Mouse (Mus musculus) limb, embryonic 11.5 days (tissue): ENCODE results near the gene Gbgt1. TPM values are rescaled to one million over a fixed set of nuclear protein-coding genes. Genes with fewer than 3 reads are reported as not detected.
"Not testable (repeated sequence)": the region's sequence is repeated elsewhere in the genome, so short reads cannot be mapped to it uniquely, and the experiment has no call there.

ENCODE experiments used
- ATAC-seq: fragments of 200-750 bp; cut with Nextera tagmentation; 2 replicates; pipeline ENCODE4 v1.8.0; 2017; ENCODE audit warnings: low read depth; ENCODE audit not compliant: insufficient number of reproducible peaks, low FRiP score, low TSS enrichment
- DNase-seq: peaks from one replicate; pipeline ENCODE4 v3.0.0-alpha.2; 2015; ENCODE audit warnings: low spot score
- H3K27ac ChIP-seq: fragments of 300-500 bp; sonication (generic); replicated peaks from 2 replicates; pipeline ENCODE4 v1.5.1; 2014; ENCODE audit warnings: low read depth, mild to moderate bottlenecking, low read length
- H3K27me3 ChIP-seq: fragments of 300-500 bp; sonication (generic); 2 replicates; pipeline ENCODE4 v1.6.1; 2014; ENCODE audit warnings: mild to moderate bottlenecking, low read length, mixed read lengths; ENCODE audit not compliant: control insufficient read depth, insufficient read depth
- H3K36me3 ChIP-seq: fragments of 300-500 bp; sonication (generic); 2 replicates; pipeline ENCODE4 v1.6.1; 2014; ENCODE audit warnings: mild to moderate bottlenecking, low read length, moderate library complexity, mixed read lengths; ENCODE audit not compliant: control insufficient read depth, insufficient read depth
- H3K4me1 ChIP-seq: fragments of 300-500 bp; sonication (generic); 2 replicates; pipeline ENCODE4 v1.6.1; 2014; ENCODE audit warnings: low read length, mixed read lengths; ENCODE audit not compliant: control insufficient read depth, insufficient read depth
- H3K4me2 ChIP-seq: fragments of 300-500 bp; sonication (generic); 2 replicates; pipeline ENCODE4 v1.6.1; 2014; ENCODE audit warnings: low read depth, mild to moderate bottlenecking, moderate library complexity; ENCODE audit not compliant: severe bottlenecking
- H3K4me3 ChIP-seq: fragments of 300-500 bp; sonication (generic); 2 replicates; pipeline ENCODE4 v1.5.1; 2014; ENCODE audit warnings: low read depth, low read length
- H3K9ac ChIP-seq: fragments of 300-500 bp; sonication (generic); 2 replicates; pipeline ENCODE4 v1.6.1; 2014; ENCODE audit warnings: mild to moderate bottlenecking, low read length
- H3K9me3 ChIP-seq: fragments of 300-500 bp; sonication (generic); 2 replicates; pipeline ENCODE4 v1.6.1; 2016; ENCODE audit warnings: low read length; ENCODE audit not compliant: control insufficient read depth
- WGBS: fragments of 180-500 bp; shearing (Covaris S2); extraction: QIAGEN DNeasy Blood & Tissue Kit; methylation state at CpG from one replicate; pipeline ENCODE4 v1.1.7; 2014; 5-methylcytosine and 5-hydroxymethylcytosine counted together
- polyA plus RNA-seq: library from polyadenylated mRNA; unstranded; fragments of >200 nt; fragmentation: Nextera tagmentation; extraction: Ambion mirVana; gene quantifications from 2 replicates; pipeline ENCODE4 v1.2.1, GENCODE M21; 2014

Gene Gbgt1
- polyA plus RNA-seq, 1 experiment from 2014 or later: not detected

DNA sequence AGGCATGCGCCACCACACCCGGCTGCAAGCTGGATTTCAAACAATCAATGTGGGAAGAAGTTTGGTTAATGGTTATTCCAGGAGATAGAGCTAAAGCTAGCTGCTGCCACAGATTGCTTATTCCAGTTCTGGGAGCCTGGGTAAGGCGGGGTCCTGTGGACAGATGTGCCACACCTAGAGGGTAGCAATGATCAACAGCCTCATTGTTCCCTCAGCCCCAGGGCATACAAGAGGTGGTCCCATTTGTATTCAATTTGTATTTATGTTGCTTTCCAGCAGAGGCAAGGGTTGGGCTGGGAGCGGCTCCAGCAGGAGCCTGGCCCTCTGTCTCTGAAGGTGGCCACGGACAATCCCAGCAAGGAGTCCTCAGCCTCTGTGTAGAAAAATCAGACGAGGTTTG, 9.6 kb downstream of the Gbgt1 start:
- Histone ChIP-seq H3K9me3 (no peaks in the 10 kb centered on the region), H3K4me2 (no peak overlapping the region), H3K4me1 (no peaks in the 10 kb centered on the region), H3K9ac (no peak overlapping the region), H3K4me3 (no peak overlapping the region), H3K36me3 (no peaks in the 10 kb centered on the region), H3K27me3 (no peaks in the 10 kb centered on the region), H3K27ac (no peak overlapping the region)
- WGBS: 72% methylated on average over 6 of the region's 6 CpGs
- DNase-seq (no peak), ATAC-seq (no peak)

DNA sequence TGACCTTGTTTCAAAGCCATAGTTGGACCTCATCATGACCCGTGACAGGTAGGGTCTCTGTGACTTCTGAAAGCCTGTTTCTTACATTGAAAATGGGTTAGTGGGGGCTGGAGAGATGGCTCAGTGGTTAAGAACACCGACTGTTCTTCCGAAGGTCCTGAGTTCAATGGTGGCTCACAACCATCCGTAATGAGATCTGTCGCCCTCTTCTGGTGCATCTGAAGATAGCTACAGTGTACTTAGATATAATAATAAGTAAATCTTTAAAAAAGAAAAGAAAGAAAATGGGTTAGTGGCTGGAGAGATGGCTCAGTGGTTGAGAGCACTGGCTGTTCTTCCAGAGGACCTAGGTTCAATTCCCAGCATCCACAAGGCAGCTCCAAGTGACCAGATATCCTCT, 14.9 kb downstream of the Gbgt1 start:
- ATAC-seq, H3K27me3 ChIP-seq, H3K27ac ChIP-seq: not testable (repeated sequence)

DNA sequence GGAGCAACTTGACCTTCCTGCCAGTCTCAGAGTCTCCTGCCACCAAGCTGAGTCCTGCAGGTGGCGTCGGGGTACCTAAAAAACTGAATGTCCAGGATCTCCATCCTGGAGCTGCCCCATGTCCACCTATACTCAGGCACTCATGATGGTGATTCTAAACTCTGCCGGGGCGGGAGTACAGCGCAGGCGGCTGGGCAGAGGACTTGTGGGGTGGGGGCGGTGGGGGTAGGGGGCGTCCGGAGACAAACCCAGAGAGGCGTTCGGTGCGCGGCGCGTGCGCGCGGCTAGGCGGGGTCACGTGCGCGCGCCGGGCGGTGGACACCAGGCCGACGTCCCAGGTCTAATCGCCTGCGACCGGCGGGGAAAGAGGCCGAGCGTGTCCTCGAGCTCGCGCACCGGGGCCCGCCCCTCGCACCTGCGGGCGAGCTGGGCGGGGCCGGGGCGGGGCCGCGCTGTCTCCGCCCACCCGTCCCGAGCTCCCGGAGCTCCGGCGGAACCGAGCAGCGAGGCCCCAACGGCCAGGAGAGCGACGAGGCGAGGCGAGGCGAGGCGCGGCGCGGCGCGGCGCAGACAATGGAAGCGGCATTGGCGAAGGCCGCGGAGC, 16.2 kb downstream of the Gbgt1 start, which contains the start of gene Ralgds:
TSS of gene Ralgds (plus strand) at position 328 of the 604 bp plus-strand sequence.
- peak; percentile 61 for ATAC-seq
- Histone ChIP-seq H3K36me3 (no peaks in the 10 kb centered on the region), H3K4me3 (peak within 1 kb of the TSS; percentile 68), H3K4me2 (peak within 1 kb of the TSS; percentile 92), H3K9me3 (no peaks in the 10 kb centered on the region), H3K9ac (peak within 1 kb of the TSS; percentile 90), H3K27ac (0 out of 2 replicates have a peak within 1 kb of the TSS, but pooled peaks have one; percentile 24), H3K4me1 (peaks cover 3% of the 10 kb centered on the region; the same call in 1 of the 2 replicates), H3K27me3 (no peaks in the 10 kb centered on the region)
- 1% methylated on average over 51 of the region's 71 CpGs for WGBS
- peak; percentile 83 for DNase-seq

More for the DNA sequence above, 14.9 kb downstream of the Gbgt1 start:
- not testable (repeated sequence) for H3K4me3 ChIP-seq, H3K4me1 ChIP-seq, H3K4me2 ChIP-seq, H3K9ac ChIP-seq, H3K36me3 ChIP-seq, H3K9me3 ChIP-seq, DNase-seq
- 52% methylated on average over 5 of the region's 5 CpGs for whole genome bisulfite sequencing

DNA sequence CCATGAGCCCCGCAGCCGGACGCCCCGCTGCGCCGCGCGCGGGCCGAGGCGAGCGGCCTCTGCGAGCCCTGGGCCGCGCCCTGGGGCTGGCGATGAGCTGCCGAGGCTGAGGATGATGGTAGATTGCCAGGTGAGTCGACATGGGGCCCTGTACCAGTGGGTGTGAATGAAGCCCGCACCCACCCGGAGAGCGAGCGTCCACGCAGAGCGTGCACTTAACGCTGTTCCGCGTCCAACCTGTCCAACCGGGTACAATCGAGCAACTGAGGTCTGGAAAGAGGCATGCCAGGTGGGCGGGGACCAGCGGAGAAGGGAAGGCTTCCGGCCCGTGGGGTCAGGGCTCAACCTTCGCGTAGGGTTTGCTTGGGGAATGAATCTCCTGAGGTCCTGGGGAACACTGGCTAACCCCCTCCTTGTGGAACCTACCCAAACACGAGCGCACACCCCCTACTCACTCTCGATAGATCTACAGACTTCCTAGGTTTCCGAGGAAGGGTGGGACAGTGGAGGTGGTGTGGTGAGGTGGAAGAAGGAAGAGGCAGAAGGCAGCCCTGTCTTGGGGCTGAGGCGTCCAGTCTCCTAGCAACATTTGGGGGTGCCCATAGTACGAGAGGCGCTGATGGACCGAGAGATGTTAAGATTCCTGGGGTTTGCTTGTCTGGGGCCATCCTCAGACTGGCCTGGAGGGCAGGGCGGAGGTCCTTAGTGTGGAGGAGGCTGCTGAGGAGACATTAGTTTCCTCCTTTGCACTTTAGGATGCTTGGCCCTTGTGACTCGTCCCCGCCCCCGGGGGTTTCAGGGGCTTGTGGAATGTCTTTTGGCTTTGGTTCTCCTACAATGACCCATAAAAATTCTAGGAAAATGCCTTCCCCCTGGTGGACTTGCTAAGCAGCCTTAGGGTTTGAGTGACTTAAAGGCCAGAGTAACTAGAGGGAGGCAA, 17.0 kb downstream of the Gbgt1 start:
- no peaks in the 10 kb centered on the region for H3K9me3 ChIP-seq
- 6% methylated on average over 47 of the region's 47 CpGs for WGBS
- peak; percentile 48 for ATAC-seq
- H3K4me3 ChIP-seq: peak overlapping the region; percentile 68
- peak; percentile 73 for DNase-seq
- peak overlapping the region; percentile 92 for H3K4me2 ChIP-seq
- 0 out of 2 replicates have a peak overlapping the region, but pooled peaks have one; percentile 24 for H3K27ac ChIP-seq
- H3K9ac ChIP-seq: peak overlapping the region; percentile 90
- no peaks in the 10 kb centered on the region for H3K36me3 ChIP-seq
- peaks cover 6% of the 10 kb centered on the region; the same call in 1 of the 2 replicates for H3K4me1 ChIP-seq
- no peaks in the 10 kb centered on the region for H3K27me3 ChIP-seq

DNA sequence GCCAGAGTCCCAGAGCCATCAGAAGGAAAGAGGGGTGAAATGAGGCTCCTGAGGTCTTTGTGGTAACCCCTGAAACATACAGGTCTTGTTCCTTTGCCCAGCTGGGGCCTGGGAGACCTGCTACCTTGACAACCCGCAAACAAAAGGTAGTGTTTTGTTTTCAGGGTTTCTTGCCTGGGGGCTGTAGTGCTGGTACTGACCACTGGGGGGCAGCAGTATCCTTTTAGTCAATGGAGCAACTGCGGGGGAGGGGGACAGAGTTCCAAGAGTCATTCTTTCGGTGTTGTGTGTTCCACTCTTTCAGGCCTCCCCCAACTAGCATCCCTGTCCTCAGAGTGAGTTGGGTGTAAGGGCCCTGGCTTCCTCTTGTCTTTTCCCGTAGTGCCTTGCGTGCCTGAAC, 17.8 kb downstream of the Gbgt1 start:
- Histone ChIP-seq H3K9ac (peak overlapping the region; percentile 90; the same call in 1 of the 2 replicates), H3K9me3 (no peaks in the 10 kb centered on the region), H3K36me3 (no peaks in the 10 kb centered on the region), H3K27me3 (no peaks in the 10 kb centered on the region), H3K4me1 (peaks cover 6% of the 10 kb centered on the region; the same call in 1 of the 2 replicates), H3K27ac (no peak overlapping the region), H3K4me3 (peak overlapping the region; percentile 68), H3K4me2 (peak overlapping the region; percentile 92)
- DNase-seq: peak; percentile 94
- no peak for ATAC-seq
- 19% methylated on average over 5 of the region's 5 CpGs for WGBS

DNA sequence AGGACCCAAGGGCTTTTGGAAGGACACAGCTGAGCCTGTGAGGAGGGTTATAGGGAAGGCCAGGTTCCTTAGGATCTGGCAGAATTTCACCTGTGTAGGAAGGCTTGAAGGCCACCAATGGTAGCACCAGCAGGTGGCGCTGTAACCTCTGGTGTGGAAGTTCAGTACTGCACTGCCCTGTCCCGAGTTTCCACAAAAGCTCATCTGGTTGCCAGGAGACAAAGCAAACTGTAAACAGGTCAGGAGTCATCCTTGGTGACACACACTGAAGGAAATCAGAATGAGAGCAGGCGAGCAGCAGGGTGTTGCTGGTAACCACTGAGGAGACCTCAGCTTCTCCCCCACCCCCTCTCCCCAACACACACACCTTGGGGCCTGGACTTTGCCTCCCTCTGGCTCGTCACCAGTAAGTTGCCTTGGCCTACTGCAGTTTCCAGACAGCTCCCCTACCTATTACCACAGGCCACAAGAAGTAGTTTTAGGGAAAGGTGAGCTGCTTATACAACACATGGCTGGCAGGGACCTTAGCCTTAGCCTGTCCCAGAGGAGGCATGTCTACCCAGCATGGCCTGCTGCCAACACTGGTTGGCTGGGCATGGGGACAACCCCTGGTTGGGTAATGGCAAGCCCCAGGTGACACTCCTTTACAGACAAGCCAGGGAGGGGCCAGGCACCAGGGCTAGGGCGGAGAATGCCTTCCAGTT, 20.7 kb downstream of the Gbgt1 start:
- Histone ChIP-seq H3K4me2 (no peak overlapping the region), H3K4me3 (no peak overlapping the region), H3K9ac (no peak overlapping the region), H3K27me3 (no peaks in the 10 kb centered on the region), H3K27ac (no peak overlapping the region), H3K36me3 (no peaks in the 10 kb centered on the region), H3K9me3 (no peaks in the 10 kb centered on the region), H3K4me1 (peaks cover 9% of the 10 kb centered on the region; the same call in 1 of the 2 replicates)
- 48% methylated on average over 5 of the region's 5 CpGs for WGBS
- DNase-seq (peak; percentile 87), ATAC-seq (no peak)

DNA sequence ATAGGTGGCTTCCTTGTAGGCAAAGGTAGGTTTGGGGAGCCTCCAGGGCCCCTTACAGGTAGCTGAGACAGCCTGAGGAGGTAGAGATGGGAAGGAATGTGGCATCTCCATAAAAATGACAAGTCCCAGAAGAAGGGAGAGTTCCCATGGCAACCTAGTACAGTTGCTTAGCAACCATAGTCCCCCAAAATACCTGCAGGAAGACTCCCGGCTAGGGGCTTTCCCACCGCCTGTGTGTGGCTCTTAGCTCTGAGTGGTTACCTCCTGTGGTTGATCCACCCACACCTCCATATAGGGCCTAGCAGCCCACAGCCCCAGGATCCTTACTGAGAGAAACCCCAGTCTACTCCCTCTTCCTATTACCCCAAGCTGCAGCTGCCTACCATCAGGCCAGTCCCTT, 21.5 kb downstream of the Gbgt1 start:
- no peaks in the 10 kb centered on the region for H3K9me3 ChIP-seq
- no peak overlapping the region for H3K4me3 ChIP-seq
- peaks cover 9% of the 10 kb centered on the region; the same call in 1 of the 2 replicates for H3K4me1 ChIP-seq
- H3K27me3 ChIP-seq: no peaks in the 10 kb centered on the region
- no peak for ATAC-seq
- no peak overlapping the region for H3K9ac ChIP-seq
- DNase-seq: no peak
- no peak overlapping the region for H3K27ac ChIP-seq
- WGBS: 34% methylated on average over 2 of the region's 2 CpGs
- no peaks in the 10 kb centered on the region for H3K36me3 ChIP-seq
- no peak overlapping the region for H3K4me2 ChIP-seq

DNA sequence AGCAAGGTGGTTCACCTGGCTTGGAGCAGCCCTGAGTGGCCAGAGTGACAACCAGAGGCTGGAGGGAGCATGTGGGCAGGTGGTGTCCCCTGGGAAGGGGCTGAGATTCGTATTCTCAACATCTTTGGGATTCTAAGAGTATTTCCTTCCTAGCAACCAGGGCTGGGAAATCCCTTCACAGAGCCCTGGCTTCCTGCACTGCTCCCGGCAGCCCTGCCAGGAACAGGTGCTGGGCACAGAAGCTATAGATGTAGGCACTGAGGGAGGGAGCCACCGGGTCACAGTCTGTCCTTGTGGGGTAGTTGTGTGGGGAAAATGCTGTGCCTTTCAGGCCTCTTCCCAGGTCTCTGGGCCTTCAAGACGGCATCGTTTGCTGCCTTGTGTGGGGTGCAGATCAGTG, 23.9 kb downstream of the Gbgt1 start:
- no peak overlapping the region for H3K4me3 ChIP-seq
- H3K36me3 ChIP-seq: no peaks in the 10 kb centered on the region
- H3K4me2 ChIP-seq: no peak overlapping the region
- H3K4me1 ChIP-seq: peaks cover 21% of the 10 kb centered on the region
- H3K9ac ChIP-seq: no peak overlapping the region
- H3K9me3 ChIP-seq: no peaks in the 10 kb centered on the region
- H3K27ac ChIP-seq: no peak overlapping the region
- H3K27me3 ChIP-seq: no peaks in the 10 kb centered on the region
- 73% methylated on average over 5 of the region's 5 CpGs for WGBS
- DNase-seq (no peak), ATAC-seq (no peak)
